Mouse (Mus musculus): ENCODE results near the gene Zg16.

The Zg16 gene

GRCm38 (mm10) chr7:127020031-127020430 is 67.1 kb downstream of the Zg16 start:
- peak in 1 of 2 experiments; percentile 51 for DNase-seq

GRCm38 (mm10) chr7:127019306-127019960 is 67.7 kb downstream of the Zg16 start:
- DNase-seq, result no peak

- peak in 1 of 2 experiments; percentile 30 for DNase-seq
Observed at GRCm38 (mm10) chr7:127018416-127019305, 68.5 kb downstream of the Zg16 start.

- DNase-seq, result peak in 1 of 2 experiments; percentile 31
Observed at GRCm38 (mm10) chr7:127017950-127018345, 69.2 kb downstream of the Zg16 start.

GRCm38 (mm10) chr7:127016971-127017949 is 69.9 kb downstream of the Zg16 start, which contains the start of gene Pagr1a:
Gene Pagr1a (minus strand): TSS chr7:127017352.
- DNase-seq, result peak; percentile 98

GRCm38 (mm10) chr7:127016486-127016938 is 70.6 kb downstream of the Zg16 start:
- peak; percentile 77 to 79 for DNase-seq

- DNase-seq, result no peak
Observed at GRCm38 (mm10) chr7:127016481-127016485, 70.8 kb downstream of the Zg16 start, which contains the start of gene Pagr1b. Gene Pagr1b (minus strand): TSS chr7:127016484.

GRCm38 (mm10) chr7:127016081-127016480 is 71.0 kb downstream of the Zg16 start:
- DNase-seq, result peak; percentile 69 to 76

GRCm38 (mm10) chr7:127014993-127015392 is 72.1 kb downstream of the Zg16 start:
- no peak for DNase-seq

- DNase-seq, result peak; percentile 43 to 46
Observed at GRCm38 (mm10) chr7:127014320-127014719, 72.8 kb downstream of the Zg16 start, which contains the start of gene Mvp. Gene Mvp (minus strand): TSS chr7:127014621.

GRCm38 (mm10) chr7:127013385-127013784 is 73.7 kb downstream of the Zg16 start:
- DNase-seq, result no peak

GRCm38 (mm10) chr7:127012845-127013244 is 74.3 kb downstream of the Zg16 start:
- no peak for DNase-seq

GRCm38 (mm10) chr7:127012374-127012773 is 74.8 kb downstream of the Zg16 start:
- no peak for DNase-seq

- peak; percentile 36 to 50 for DNase-seq
Observed at GRCm38 (mm10) chr7:127011717-127012116, 75.4 kb downstream of the Zg16 start.

- no peak for DNase-seq
Observed at GRCm38 (mm10) chr7:127011051-127011450, 76.1 kb downstream of the Zg16 start.

GRCm38 (mm10) chr7:127009307-127010085 is 77.6 kb downstream of the Zg16 start:
- DNase-seq, result peak; percentile 53 to 61

GRCm38 (mm10) chr7:127008239-127009019 is 78.7 kb downstream of the Zg16 start:
- peak; percentile 94 to 95 for DNase-seq

- DNase-seq, result peak in 1 of 2 experiments; percentile 34
Observed at GRCm38 (mm10) chr7:127007313-127008024, 79.7 kb downstream of the Zg16 start.

- DNase-seq, result no peak
Observed at GRCm38 (mm10) chr7:127004122-127004875, 82.8 kb downstream of the Zg16 start.

- no peak for DNase-seq
Observed at GRCm38 (mm10) chr7:127003620-127004019, 83.5 kb downstream of the Zg16 start.

Data from cerebellum, postnatal 10 days (tissue).